Mouse (Mus musculus): ENCODE measurements around the gene Spint2.

DNA sequence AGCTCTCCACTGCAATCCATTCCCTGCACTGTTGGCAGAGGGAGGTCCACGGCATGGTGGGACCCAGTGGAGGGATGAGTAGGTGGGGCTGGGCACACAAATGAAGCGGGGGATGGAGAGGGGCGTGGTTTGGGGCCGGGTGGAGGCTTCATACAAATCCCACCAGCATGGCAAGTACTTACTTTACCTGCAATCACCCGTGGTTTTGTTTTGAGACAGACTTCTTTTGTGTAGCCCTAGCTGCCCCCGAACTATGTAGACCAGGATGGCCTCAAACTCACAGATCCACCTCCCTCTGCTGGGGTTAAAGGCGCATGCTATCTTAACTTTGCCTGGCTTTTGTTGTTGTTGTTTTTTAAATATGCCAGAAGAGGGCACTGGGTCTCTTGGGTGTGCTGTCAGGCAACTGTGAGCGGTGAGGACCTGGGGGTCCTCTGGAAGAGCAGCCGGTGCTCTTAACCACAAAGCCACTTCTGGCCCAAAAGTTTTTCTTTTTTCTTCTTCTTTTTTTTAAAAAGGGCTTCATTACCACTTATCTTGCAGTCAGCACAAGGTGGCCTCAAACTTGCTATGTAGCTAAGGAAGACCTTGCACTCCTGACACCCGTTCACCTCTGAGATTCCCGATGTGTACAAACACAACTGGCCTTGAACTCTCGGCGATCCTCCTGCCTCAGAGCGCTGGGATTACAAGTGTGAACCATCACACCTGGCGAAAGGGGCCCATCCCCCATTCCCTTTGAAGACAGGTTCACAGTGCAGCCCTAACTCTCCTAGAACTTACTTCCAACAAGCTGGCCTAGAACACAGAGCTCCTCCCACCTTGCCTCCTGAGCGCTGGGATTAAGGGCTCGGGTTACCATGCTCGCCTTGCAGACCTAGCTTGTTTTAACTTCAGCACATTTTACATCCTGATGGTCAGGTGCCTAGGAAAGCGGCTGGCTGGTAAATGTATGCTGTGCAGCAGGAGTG, 37.9 kb upstream of the Spint2 start:
- TF ChIP-seq GATA1 (IDR thresholded peaks at IDR 0.05; ENCODE audit: low read length): no peak
- TF ChIP-seq TAL1 (IDR thresholded peaks at IDR 0.05; ENCODE audit: low read length): no peak

All from erythroblast, embryonic 14.5 days (primary cell).